Mouse (Mus musculus) bone marrow, adult 2 months (tissue): ENCODE measurements around the gene Nudt17. TPM values are rescaled to one million over a fixed set of nuclear protein-coding genes. Genes with fewer than 3 reads are reported as not detected.

ENCODE experiments used
- H3K27ac ChIP-seq: fragments of 200-500 bp; 2 replicates; pipeline ENCODE4 v1.5.1; 2012; ENCODE audit warnings: low read depth, mild to moderate bottlenecking, control low read depth, inconsistent platforms, low read length; ENCODE audit not compliant: control insufficient read depth, poor library complexity, insufficient read depth
- H3K4me1 ChIP-seq: fragments of 200-500 bp; 2 replicates; pipeline ENCODE4 v1.6.1; 2011; ENCODE audit warnings: low read length; ENCODE audit not compliant: control insufficient read depth, insufficient read depth
- H3K4me3 ChIP-seq: fragments of 200-500 bp; replicated peaks from 2 replicates; pipeline ENCODE3; 2011; ENCODE audit warnings: mild to moderate bottlenecking, low read depth, low read length, control low read depth; ENCODE audit not compliant: control insufficient read depth
- CTCF ChIP-seq: fragments of 200-500 bp; IDR thresholded peaks from 2 replicates; pipeline ENCODE4 v1.5.1; 2011; ENCODE audit warnings: low read length, control low read depth; ENCODE audit not compliant: control insufficient read depth, insufficient read depth
- POLR2A ChIP-seq: fragments of 200-500 bp; IDR thresholded peaks from 2 replicates; pipeline ENCODE4 v1.6.1; 2011; ENCODE audit warnings: low read depth, mild to moderate bottlenecking, control low read depth, low read length, borderline replicate concordance; ENCODE audit not compliant: control insufficient read depth
- WGBS: fragments of 180-500 bp; shearing (Covaris S2); methylation state at CpG from one replicate; pipeline ENCODE4 v1.1.7; 2018; 5-methylcytosine and 5-hydroxymethylcytosine counted together
- polyA plus RNA-seq: library from polyadenylated mRNA; stranded (reverse); fragments of >200 nt; gene quantifications from 2 replicates; pipeline ENCODE4 v1.2.4, GENCODE M21; 2011; ENCODE audit warnings: low replicate concordance; ENCODE audit not compliant: missing spikeins, insufficient read depth, insufficient read length

Gene Nudt17
- polyA plus RNA-seq, 1 experiment: 1.4 TPM

DNA sequence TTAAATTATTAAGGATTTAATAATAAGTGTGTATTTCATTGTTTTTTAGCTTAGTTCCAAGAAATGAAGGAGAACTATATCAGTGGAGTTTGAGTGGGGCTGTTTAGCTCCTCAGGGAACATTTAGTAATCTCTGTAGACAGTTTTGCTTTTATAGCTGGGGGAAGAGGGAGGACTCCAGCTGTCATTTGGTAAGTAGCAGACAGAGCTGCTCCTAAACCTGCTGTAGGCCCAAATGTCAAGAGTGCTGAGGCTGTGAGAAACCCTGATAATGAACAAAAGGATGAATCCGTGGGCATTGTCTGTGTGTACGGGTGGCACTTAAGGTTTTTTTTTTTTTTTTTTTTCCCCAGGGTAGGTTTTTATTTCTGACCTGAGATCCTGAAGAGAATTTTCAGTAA is 26.8 kb upstream of the Nudt17 start:
- H3K4me3 ChIP-seq: no peak overlapping the region
- WGBS: 89% methylated on average over 2 of the region's 2 CpGs
- TF ChIP-seq POLR2A: no peak
- no peak for TF ChIP-seq CTCF
- peaks cover 3% of the 10 kb centered on the region; the same call in 1 of the 2 replicates for H3K4me1 ChIP-seq
- no peak overlapping the region for H3K27ac ChIP-seq

DNA sequence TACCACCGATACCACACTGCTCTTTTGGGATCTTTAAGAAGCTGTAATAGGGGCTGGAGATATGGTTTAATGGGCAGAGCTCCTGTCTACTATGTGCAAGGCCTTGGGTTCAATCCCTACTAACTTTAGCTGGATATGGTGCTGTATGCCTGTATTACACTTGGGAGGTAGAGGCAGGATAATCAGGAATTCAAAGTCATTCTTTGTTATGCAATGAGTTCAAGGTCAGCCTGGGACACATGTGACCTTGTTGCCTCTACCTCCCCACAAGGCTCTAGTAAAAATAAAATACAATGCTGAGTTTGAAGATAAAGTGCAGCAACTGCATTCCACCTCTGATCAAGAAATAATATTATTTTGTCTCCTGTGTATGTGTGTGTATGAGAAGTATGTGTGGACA is 25.6 kb upstream of the Nudt17 start:
- H3K4me1 ChIP-seq: peaks cover 2% of the 10 kb centered on the region; the same call in 1 of the 2 replicates
- no peak overlapping the region for H3K27ac ChIP-seq
- TF ChIP-seq POLR2A (no peak), CTCF (no peak)
- H3K4me3 ChIP-seq: no peak overlapping the region
- WGBS: 97% methylated on average over 1 of the region's 1 CpGs

DNA sequence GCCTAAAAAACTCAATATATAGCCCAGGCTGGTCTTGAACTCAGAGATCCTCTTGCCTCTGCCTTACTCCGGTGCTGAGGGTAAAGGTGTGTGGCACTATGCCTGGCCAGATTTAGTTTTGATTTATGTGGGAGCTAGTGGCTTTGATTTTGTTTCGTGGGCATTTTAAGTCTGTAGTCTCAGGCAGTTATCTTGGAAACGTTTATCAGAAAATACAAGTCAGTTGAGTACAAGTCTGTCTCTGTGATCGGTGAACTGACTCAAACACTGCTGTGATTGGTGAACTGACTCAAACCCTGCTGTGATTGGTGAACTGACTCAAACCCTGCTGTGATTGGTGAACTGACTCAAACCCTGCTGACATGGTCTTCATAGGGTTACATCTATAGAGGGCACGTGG is 22.4 kb upstream of the Nudt17 start:
- Histone ChIP-seq H3K4me3 (no peak overlapping the region), H3K27ac (no peak overlapping the region), H3K4me1 (peaks cover 2% of the 10 kb centered on the region; the same call in 1 of the 2 replicates)
- WGBS: 62% methylated on average over 5 of the region's 5 CpGs
- TF ChIP-seq POLR2A (no peak), CTCF (no peak)

DNA sequence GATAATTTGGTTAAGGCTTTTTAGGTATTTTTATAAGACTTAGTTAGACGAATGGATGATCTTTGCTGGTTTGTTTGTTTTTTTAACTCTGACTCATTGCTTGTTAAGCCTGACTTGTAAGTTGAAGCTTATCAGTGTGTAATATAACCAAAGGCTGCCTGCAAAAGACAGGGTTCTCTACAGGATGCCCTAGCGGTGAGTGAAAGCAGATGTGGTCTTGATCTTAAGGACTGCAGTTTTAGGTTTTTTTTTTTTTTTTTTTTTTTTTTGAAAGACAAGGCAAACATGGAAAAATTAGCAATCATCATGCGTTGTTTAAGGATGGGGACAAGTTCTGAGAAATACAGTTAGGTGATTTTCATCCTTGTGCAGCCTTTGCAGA is 21.0 kb upstream of the Nudt17 start:
- WGBS: 42% methylated on average over 3 of the region's 3 CpGs
- TF ChIP-seq POLR2A (no peak), CTCF (no peak)
- peaks cover 1% of the 10 kb centered on the region; the same call in 1 of the 2 replicates for H3K4me1 ChIP-seq
- H3K27ac ChIP-seq: no peak overlapping the region
- H3K4me3 ChIP-seq: no peak overlapping the region

DNA sequence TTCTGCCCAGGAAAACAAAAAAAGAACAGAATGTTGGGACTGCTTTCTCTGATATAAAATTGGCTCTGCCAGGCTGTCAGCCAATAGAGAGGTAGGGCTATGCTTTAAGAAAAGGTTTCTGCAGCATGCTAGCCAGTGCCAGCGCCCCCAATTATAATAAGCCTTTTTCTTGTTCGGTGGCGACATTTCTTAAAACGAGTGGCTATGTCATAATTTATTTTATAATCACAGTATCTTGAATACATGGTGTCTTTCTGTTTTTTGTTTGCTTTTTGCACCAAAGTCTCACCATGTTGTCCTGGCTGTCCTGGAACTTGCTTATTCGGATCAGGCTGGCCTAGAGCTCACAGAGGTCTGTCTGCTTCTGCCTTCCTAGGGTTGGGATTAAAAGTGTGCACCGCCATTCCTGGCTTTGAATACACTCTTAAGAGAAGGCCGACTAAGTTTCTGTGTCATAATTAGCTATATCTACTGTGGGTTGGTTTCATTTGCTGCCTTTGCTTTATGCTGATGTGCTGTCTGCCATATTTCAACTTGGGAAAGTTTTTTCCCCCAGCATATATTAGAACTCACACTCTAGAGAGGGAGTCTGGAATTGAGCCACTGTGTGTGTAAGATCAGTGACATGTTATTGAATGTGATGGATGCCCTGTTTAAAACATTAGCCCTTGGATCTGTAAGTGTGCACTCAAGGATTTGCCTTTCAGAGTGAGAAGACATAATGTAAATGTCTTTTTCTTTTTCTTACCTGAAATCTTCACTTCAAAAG is 20.5 kb upstream of the Nudt17 start:
- 34% methylated on average over 7 of the region's 7 CpGs for WGBS
- H3K4me3 ChIP-seq: peak overlapping the region; percentile 32
- no peak for TF ChIP-seq POLR2A
- no peak for TF ChIP-seq CTCF
- H3K4me1 ChIP-seq: no peaks in the 10 kb centered on the region
- no peak overlapping the region for H3K27ac ChIP-seq

DNA sequence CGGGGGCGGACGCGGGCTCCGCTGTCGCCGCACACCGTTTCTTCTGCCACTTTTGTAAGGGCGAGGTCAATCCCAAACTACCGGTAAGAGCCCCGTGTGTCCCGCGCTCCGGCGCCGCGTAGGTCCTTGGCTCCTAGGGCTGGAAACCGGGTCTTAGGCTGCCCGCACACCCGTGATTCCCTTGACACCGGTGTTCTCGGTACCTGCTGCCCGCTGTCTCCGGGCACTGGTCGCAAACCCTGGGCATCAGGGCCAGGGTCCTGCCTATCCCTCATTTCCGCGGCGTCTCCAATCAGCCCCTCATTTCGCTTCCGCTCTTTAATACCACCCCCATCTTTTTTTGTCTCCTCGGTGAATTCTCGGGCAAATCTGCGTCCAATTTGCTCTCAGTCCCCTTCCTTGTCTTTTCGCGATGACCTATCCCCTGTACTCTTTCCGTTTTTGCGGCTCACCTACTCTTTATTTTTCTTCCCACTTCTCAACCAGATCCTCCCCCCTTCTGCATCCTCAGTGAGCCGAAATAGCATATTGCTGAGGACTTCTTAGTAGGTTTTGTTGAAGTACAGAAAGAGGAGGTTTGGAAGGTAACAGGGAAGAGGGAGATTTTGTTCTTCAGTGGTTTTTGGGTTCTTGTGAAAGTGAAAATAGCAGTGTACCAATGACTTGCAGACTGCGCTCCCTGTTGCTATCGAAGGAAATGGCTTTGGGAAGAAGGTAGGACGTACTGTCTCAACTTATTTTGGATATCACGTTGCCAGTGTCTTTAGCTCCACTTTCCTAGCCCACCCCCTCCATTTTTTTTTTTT is 19.7 kb upstream of the Nudt17 start:
- Histone ChIP-seq H3K4me3 (peak overlapping the region; percentile 90), H3K4me1 (no peaks in the 10 kb centered on the region), H3K27ac (peak overlapping the region; percentile 81)
- TF ChIP-seq CTCF (no peak), POLR2A (no peak)
- whole genome bisulfite sequencing: under 1% methylated on average over 40 of the region's 42 CpGs

DNA sequence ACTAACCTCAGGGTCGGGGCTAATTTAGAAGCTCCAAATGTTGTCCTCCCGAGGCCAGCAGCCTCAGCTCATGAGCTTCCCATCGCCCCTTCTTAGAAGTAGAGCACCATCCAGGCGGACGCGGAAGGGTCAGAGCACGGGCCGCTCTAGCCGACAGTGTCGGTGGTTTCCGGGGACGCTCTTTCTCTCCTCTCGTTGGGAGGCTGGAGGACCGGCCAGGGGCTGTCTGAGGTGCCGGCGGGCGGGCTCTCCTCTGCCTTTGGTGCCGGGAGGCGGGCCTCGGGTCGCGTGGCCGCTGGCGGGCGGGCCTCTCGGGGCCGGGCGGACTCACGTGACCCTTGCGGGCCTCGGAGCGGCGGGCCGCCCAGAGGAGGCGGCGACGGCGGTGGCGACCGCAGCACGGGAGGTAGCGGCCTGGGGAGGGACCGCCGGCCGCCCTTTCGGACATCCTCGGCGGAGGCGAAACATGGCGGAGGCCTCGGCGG is 19.0 kb upstream of the Nudt17 start, which contains the start of the genes Polr3c and Rnf115:
Gene Polr3c, minus strand, starts transcription at position 286 of the 485 bp plus-strand sequence.
Gene Rnf115, plus strand, starts transcription at position 322 of the 485 bp plus-strand sequence.
- under 1% methylated on average over 52 of the region's 52 CpGs for WGBS
- Histone ChIP-seq H3K4me3 (peak within 1 kb of the TSS; percentile 96), H3K4me1 (no peaks in the 10 kb centered on the region), H3K27ac (peak within 1 kb of the TSS; percentile 81)
- no peak for TF ChIP-seq CTCF
- TF ChIP-seq POLR2A: peak; percentile 37; the same call in 1 of the 2 replicates

DNA sequence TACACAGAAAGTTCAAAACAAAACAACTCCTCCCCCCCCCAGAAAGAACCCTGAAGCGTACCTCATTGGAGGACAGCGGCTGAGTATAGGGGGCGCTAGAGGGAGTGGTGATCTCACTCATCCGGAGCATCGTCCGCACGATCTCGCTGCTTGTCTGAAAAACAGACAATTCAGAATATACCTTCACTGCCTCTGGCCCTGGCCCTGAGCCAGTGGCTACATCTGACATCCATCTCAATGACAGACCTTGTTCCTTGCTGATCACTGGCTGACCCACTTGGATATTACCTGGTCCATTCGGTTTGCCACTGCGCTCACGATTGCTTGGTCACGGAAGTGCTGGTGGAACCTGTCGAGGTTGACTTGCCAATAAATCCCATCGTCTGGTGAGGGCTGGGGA is 10.8 kb upstream of the Nudt17 start:
- 81% methylated on average over 14 of the region's 14 CpGs for WGBS
- H3K27ac ChIP-seq: no peak overlapping the region
- no peak overlapping the region for H3K4me3 ChIP-seq
- H3K4me1 ChIP-seq: no peaks in the 10 kb centered on the region; the same call in 1 of the 2 replicates
- TF ChIP-seq CTCF (peak; percentile 46; the same call in 1 of the 2 replicates), POLR2A (no peak)
